Mouse (Mus musculus) embryonic facial prominence, embryonic 11.5 days (tissue): Measurements from ENCODE around the gene Actr1a. TPM values are rescaled to one million over a fixed set of nuclear protein-coding genes. Genes with fewer than 3 reads are reported as not detected.

Experiments
- ATAC-seq: fragments of 200-750 bp; cut with Nextera tagmentation; replicated peaks from 2 replicates; pipeline ENCODE4 v1.8.0; 2017; ENCODE audit warnings: low read depth; ENCODE audit not compliant: insufficient number of reproducible peaks, low FRiP score, low TSS enrichment
- DNase-seq: peaks from one replicate; pipeline ENCODE4 v3.0.0-alpha.2; 2015; ENCODE audit warnings: low spot score
- H3K27ac ChIP-seq: fragments of 300-500 bp; sonication (generic); replicated peaks from 2 replicates; pipeline ENCODE4 v1.5.1; 2014; ENCODE audit warnings: mild to moderate bottlenecking, low read depth, low read length, control low read depth
- H3K27me3 ChIP-seq: fragments of 300-500 bp; sonication (generic); 2 replicates; pipeline ENCODE4 v1.6.1; 2014; ENCODE audit warnings: mild to moderate bottlenecking, low read length, moderate library complexity, mixed read lengths; ENCODE audit not compliant: control insufficient read depth, insufficient read depth
- H3K36me3 ChIP-seq: fragments of 300-500 bp; sonication (generic); replicated peaks from 2 replicates; pipeline ENCODE4 v1.6.1; 2014; ENCODE audit warnings: low read depth, mild to moderate bottlenecking, low read length, moderate library complexity, mixed read lengths; ENCODE audit not compliant: control insufficient read depth, insufficient read depth
- H3K4me1 ChIP-seq: fragments of 300-500 bp; sonication (generic); 2 replicates; pipeline ENCODE4 v1.6.1; 2014; ENCODE audit warnings: low read length, mixed read lengths; ENCODE audit not compliant: control insufficient read depth, insufficient read depth
- H3K4me2 ChIP-seq: fragments of 300-500 bp; sonication (generic); 2 replicates; pipeline ENCODE4 v1.6.1; 2014; ENCODE audit warnings: low read depth, mild to moderate bottlenecking, control low read depth, low read length, moderate library complexity
- H3K4me3 ChIP-seq: fragments of 300-500 bp; sonication (generic); 2 replicates; pipeline ENCODE4 v1.5.1; 2014; ENCODE audit warnings: low read depth, low read length, control low read depth
- H3K9ac ChIP-seq: fragments of 300-500 bp; sonication (generic); replicated peaks from 2 replicates; pipeline ENCODE4 v1.6.1; 2014; ENCODE audit warnings: mild to moderate bottlenecking, control low read depth, low read length
- H3K9me3 ChIP-seq: fragments of 300-500 bp; sonication (generic); replicated peaks from 2 replicates; pipeline ENCODE4 v1.6.1; 2016; ENCODE audit warnings: mild to moderate bottlenecking, low read length, inconsistent platforms, mixed read lengths; ENCODE audit not compliant: control insufficient read depth
- WGBS: fragments of 180-500 bp; shearing (Covaris S2); extraction: QIAGEN DNeasy Blood & Tissue Kit; methylation state at CpG from one replicate; pipeline ENCODE4 v1.1.7; 2014; 5-methylcytosine and 5-hydroxymethylcytosine counted together
- polyA plus RNA-seq: library from polyadenylated mRNA; unstranded; fragments of >200 nt; fragmentation: Nextera tagmentation; extraction: Ambion mirVana; gene quantifications from 2 replicates; pipeline ENCODE4 v1.2.1, GENCODE M21; 2014

Actr1a gene
- polyA plus RNA-seq, 1 experiment from 2014 or later = 171 TPM

GRCm38 (mm10) chr19:46397436-46398001 is 2.0 kb upstream of the Actr1a start:
- H3K4me2 ChIP-seq = peak overlapping the region; percentile 76
- peak overlapping the region; percentile 88 for H3K9ac ChIP-seq
- peak overlapping the region; percentile 87 for H3K4me3 ChIP-seq
- DNase-seq = peak; percentile 58
- WGBS = 3% methylated on average over 19 of the region's 19 CpGs
- peaks cover 2% of the 10 kb centered on the region; the same call in 1 of the 2 replicates for H3K4me1 ChIP-seq
- H3K27ac ChIP-seq = peak overlapping the region; percentile 84
- no peaks in the 10 kb centered on the region for H3K27me3 ChIP-seq
- H3K9me3 ChIP-seq = no peaks in the 10 kb centered on the region
- ATAC-seq = no peak; the same call in 1 of the 2 replicates
- H3K36me3 ChIP-seq = no peaks in the 10 kb centered on the region; the same call in 1 of the 2 replicates

GRCm38 (mm10) chr19:46396686-46397435 is 1.3 kb upstream of the Actr1a start, which contains the start of gene Sufu:
TSS of gene Sufu (plus strand) at chr19:46396896.
- under 1% methylated on average over 49 of the region's 57 CpGs for WGBS

GRCm38 (mm10) chr19:46396109-46396508 is 561 bp upstream of the Actr1a start:
- no peak overlapping the region for H3K27ac ChIP-seq
- ATAC-seq (no peak), DNase-seq (no peak)
- H3K36me3 ChIP-seq = no peaks in the 10 kb centered on the region
- 13% methylated on average over 8 of the region's 8 CpGs for WGBS
- H3K4me3 ChIP-seq = peak overlapping the region; percentile 76
- H3K4me2 ChIP-seq = peak overlapping the region; percentile 47
- peaks cover 2% of the 10 kb centered on the region; the same call in 1 of the 2 replicates for H3K4me1 ChIP-seq
- H3K27me3 ChIP-seq = no peaks in the 10 kb centered on the region
- peak overlapping the region; percentile 36 for H3K9ac ChIP-seq
- no peaks in the 10 kb centered on the region for H3K9me3 ChIP-seq

More at GRCm38 (mm10) chr19:46396686-46397435, 1.3 kb upstream of the Actr1a start, which contains the start of gene Sufu:
- H3K4me1 ChIP-seq = peaks cover 2% of the 10 kb centered on the region; the same call in 1 of the 2 replicates
- H3K27ac ChIP-seq = peak within 1 kb of the TSS; percentile 84
- ATAC-seq = peak; percentile 80
- H3K9ac ChIP-seq = peak within 1 kb of the TSS; percentile 88
- no peaks in the 10 kb centered on the region; the same call in 1 of the 2 replicates for H3K36me3 ChIP-seq
- peak within 1 kb of the TSS; percentile 76 for H3K4me2 ChIP-seq
- H3K9me3 ChIP-seq = no peaks in the 10 kb centered on the region
- peak within 1 kb of the TSS; percentile 87 for H3K4me3 ChIP-seq
- peak; percentile 100 for DNase-seq
- no peaks in the 10 kb centered on the region for H3K27me3 ChIP-seq

- H3K9me3 ChIP-seq = no peaks in the 10 kb centered on the region
- no peaks in the 10 kb centered on the region for H3K36me3 ChIP-seq
- H3K9ac ChIP-seq = peak overlapping the region; percentile 46
- no peaks in the 10 kb centered on the region for H3K27me3 ChIP-seq
- no peak for DNase-seq
- no peak for ATAC-seq
- peak overlapping the region; percentile 87 for H3K4me2 ChIP-seq
- no peak overlapping the region for H3K27ac ChIP-seq
- WGBS = 7% methylated on average over 10 of the region's 10 CpGs
- H3K4me1 ChIP-seq = peaks cover 2% of the 10 kb centered on the region; the same call in 1 of the 2 replicates
- peak overlapping the region; percentile 76 for H3K4me3 ChIP-seq
Observed at GRCm38 (mm10) chr19:46394712-46395108, 838 bp downstream of the Actr1a start.

GRCm38 (mm10) chr19:46392018-46392417 is 3.5 kb downstream of the Actr1a start:
- 36% methylated on average over 4 of the region's 4 CpGs for WGBS
- Histone ChIP-seq H3K4me3 (no peak overlapping the region), H3K27me3 (no peaks in the 10 kb centered on the region), H3K9ac (no peak overlapping the region), H3K27ac (no peak overlapping the region), H3K4me2 (no peak overlapping the region), H3K36me3 (no peaks in the 10 kb centered on the region), H3K9me3 (no peaks in the 10 kb centered on the region), H3K4me1 (no peaks in the 10 kb centered on the region)
- DNase-seq (peak; percentile 60), ATAC-seq (no peak)

- no peak overlapping the region for H3K9ac ChIP-seq
- H3K27me3 ChIP-seq = no peaks in the 10 kb centered on the region
- H3K27ac ChIP-seq = no peak overlapping the region
- H3K4me1 ChIP-seq = no peaks in the 10 kb centered on the region
- DNase-seq (no peak), ATAC-seq (no peak)
- H3K36me3 ChIP-seq = peaks cover 1% of the 10 kb centered on the region
- 85% methylated on average over 5 of the region's 5 CpGs for WGBS
- H3K4me2 ChIP-seq = no peak overlapping the region
- no peak overlapping the region for H3K4me3 ChIP-seq
- no peaks in the 10 kb centered on the region for H3K9me3 ChIP-seq
Observed at GRCm38 (mm10) chr19:46389872-46390271, 5.7 kb downstream of the Actr1a start.

- ATAC-seq (no peak), DNase-seq (no peak)
- H3K4me2 ChIP-seq = no peak overlapping the region
- WGBS = 88% methylated on average over 9 of the region's 9 CpGs
- peaks cover 39% of the 10 kb centered on the region for H3K36me3 ChIP-seq
- no peaks in the 10 kb centered on the region for H3K27me3 ChIP-seq
- no peaks in the 10 kb centered on the region for H3K9me3 ChIP-seq
- H3K4me1 ChIP-seq = no peaks in the 10 kb centered on the region
- no peak overlapping the region for H3K4me3 ChIP-seq
- H3K9ac ChIP-seq = no peak overlapping the region
- H3K27ac ChIP-seq = no peak overlapping the region
Observed at GRCm38 (mm10) chr19:46382275-46382674, 13.3 kb downstream of the Actr1a start.

GRCm38 (mm10) chr19:46375891-46376290 is 19.7 kb downstream of the Actr1a start:
- ATAC-seq = no peak
- no peak overlapping the region for H3K27ac ChIP-seq
- no peak overlapping the region for H3K4me3 ChIP-seq
- H3K4me1 ChIP-seq = no peaks in the 10 kb centered on the region
- no peak for DNase-seq
- no peaks in the 10 kb centered on the region for H3K27me3 ChIP-seq
- peaks cover 14% of the 10 kb centered on the region for H3K36me3 ChIP-seq
- 42% methylated on average over 4 of the region's 4 CpGs for WGBS
- no peaks in the 10 kb centered on the region for H3K9me3 ChIP-seq
- no peak overlapping the region for H3K4me2 ChIP-seq
- no peak overlapping the region for H3K9ac ChIP-seq
